Mouse (Mus musculus) CH12.LX (cell line): ENCODE data around the gene Ush2a. TPM values are rescaled to one million over a fixed set of nuclear protein-coding genes. Genes with fewer than 3 reads are reported as not detected.

Experiments used
- DNase-seq: peaks from one replicate; pipeline ENCODE4 v3.0.0-alpha.2; 2013; ENCODE audit errors: extremely low read depth
- H3K27ac ChIP-seq: 2 replicates; pipeline ENCODE4 v1.5.1; 2012; ENCODE audit warnings: low read depth, mild to moderate bottlenecking, control low read depth, moderate library complexity; ENCODE audit not compliant: insufficient read depth
- H3K27me3 ChIP-seq: replicated peaks from 2 replicates; pipeline ENCODE3; 2012; ENCODE audit warnings: inconsistent platforms
- H3K36me3 ChIP-seq, 2 experiments: replicated peaks in 1 of 2; 2 replicates each; pipeline versions ENCODE3 to v1.6.1; 2012; ENCODE audit warnings: inconsistent platforms in 1 of 2, low read length in 1 of 2, mild to moderate bottlenecking in 1 of 2, mixed read lengths in 1 of 2, moderate library complexity in 1 of 2; ENCODE audit not compliant: control insufficient read depth in 1 of 2, insufficient read depth in 1 of 2
- H3K4me1 ChIP-seq, 2 experiments: 2 replicates each; pipeline ENCODE4 v1.6.1; 2012; ENCODE audit warnings: inconsistent platforms in 1 of 2, moderate library complexity in 1 of 2; ENCODE audit not compliant: insufficient read depth in 2 of 2, control insufficient read depth in 1 of 2
- H3K4me2 ChIP-seq: 2 replicates; pipeline ENCODE4 v1.6.1; 2012; ENCODE audit warnings: low read depth, mild to moderate bottlenecking, control low read depth; ENCODE audit not compliant: poor library complexity, insufficient read depth, severe bottlenecking
- H3K4me3 ChIP-seq, 3 experiments: fragments of 150-350 bp in 1 of 3; sonication (generic) in 1 of 3; replicated peaks in 1 of 3; 2 replicates each; pipeline versions ENCODE3 to v1.5.1; 2011 to 2012; ENCODE audit warnings: low read depth in 2 of 3, low read length in 2 of 3, mild to moderate bottlenecking in 2 of 3, moderate library complexity in 2 of 3, control low read depth in 1 of 3, improper control_type of control experiment in 1 of 3, inconsistent platforms in 1 of 3, mixed read lengths in 1 of 3; ENCODE audit not compliant: poor library complexity in 1 of 3
- H3K79me2 ChIP-seq: replicated peaks from 2 replicates; pipeline ENCODE4 v1.6.1; 2012; ENCODE audit warnings: mild to moderate bottlenecking, moderate library complexity; ENCODE audit not compliant: control insufficient read depth, poor library complexity, insufficient read depth, severe bottlenecking; ENCODE audit errors: extremely low read depth
- H3K9ac ChIP-seq: 2 replicates; pipeline ENCODE4 v1.6.1; 2012; ENCODE audit warnings: low read depth, mild to moderate bottlenecking, control low read depth, moderate library complexity; ENCODE audit not compliant: insufficient read depth
- H3K9me3 ChIP-seq: replicated peaks from 2 replicates; pipeline ENCODE3; 2012; ENCODE audit warnings: low read length, inconsistent platforms, mixed read lengths
- BHLHE40 ChIP-seq: IDR thresholded peaks from 2 replicates; pipeline ENCODE4 v1.6.1; 2011; ENCODE audit warnings: mild to moderate bottlenecking, low read depth, low read length, improper control_type of control experiment
- CTCF ChIP-seq, 2 experiments: IDR thresholded peaks in 1 of 2; conservative IDR thresholded peaks in 1 of 2; 2 replicates each; pipeline ENCODE4 v1.5.1; 2011 to 2012; ENCODE audit warnings: low read depth in 2 of 2, low read length in 2 of 2, improper control_type of control experiment in 1 of 2, inconsistent platforms in 1 of 2, mild to moderate bottlenecking in 1 of 2, moderate library complexity in 1 of 2
- E2F4 ChIP-seq: IDR thresholded peaks from 2 replicates; pipeline ENCODE4 v1.6.1; 2011; ENCODE audit warnings: low read depth, low read length, improper control_type of control experiment; ENCODE audit not compliant: insufficient replicate concordance
- EP300 ChIP-seq: IDR thresholded peaks from 2 replicates; pipeline ENCODE4 v1.6.1; 2011; ENCODE audit warnings: low read length, improper control_type of control experiment
- ETS1 ChIP-seq: conservative IDR thresholded peaks from 2 replicates; pipeline ENCODE4 v1.6.1; 2012; ENCODE audit warnings: low read depth, mild to moderate bottlenecking, inconsistent platforms, low read length, improper control_type of control experiment, moderate library complexity
- GABPA ChIP-seq: IDR thresholded peaks from 2 replicates; pipeline ENCODE4 v1.6.1; 2012; ENCODE audit warnings: low read depth, low read length, improper control_type of control experiment, inconsistent platforms; ENCODE audit not compliant: insufficient replicate concordance
- MAFK ChIP-seq: IDR thresholded peaks from 2 replicates; pipeline ENCODE4 v1.6.1; 2011; ENCODE audit warnings: low read length, improper control_type of control experiment; ENCODE audit not compliant: insufficient replicate concordance
- MEF2A ChIP-seq: IDR thresholded peaks from 2 replicates; pipeline ENCODE4 v1.6.1; 2014; ENCODE audit warnings: low read depth, mild to moderate bottlenecking, inconsistent platforms, low read length, improper control_type of control experiment, borderline replicate concordance
- MXI1 ChIP-seq: IDR thresholded peaks from 2 replicates; pipeline ENCODE4 v1.6.1; 2011; ENCODE audit warnings: mild to moderate bottlenecking, low read depth, low read length, improper control_type of control experiment
- NELFE ChIP-seq: IDR thresholded peaks from 2 replicates; pipeline ENCODE4 v1.6.1; 2011; ENCODE audit warnings: low read depth, low read length, improper control_type of control experiment
- PAX5 ChIP-seq: IDR thresholded peaks from 2 replicates; pipeline ENCODE4 v1.6.1; 2012; ENCODE audit warnings: low read length, inconsistent platforms, mixed read lengths
- POLR2AphosphoS2 ChIP-seq: IDR thresholded peaks from 2 replicates; pipeline ENCODE4 v1.6.1; 2011; ENCODE audit warnings: low read depth, low read length, improper control_type of control experiment
- RAD21 ChIP-seq: IDR thresholded peaks from 2 replicates; pipeline ENCODE4 v1.6.1; 2011; ENCODE audit warnings: low read depth, mild to moderate bottlenecking, low read length, improper control_type of control experiment, moderate library complexity
- RCOR1 ChIP-seq: conservative IDR thresholded peaks from 2 replicates; pipeline ENCODE4 v1.6.1; 2012; ENCODE audit warnings: low read depth, mild to moderate bottlenecking, inconsistent platforms, low read length, improper control_type of control experiment
- SIN3A ChIP-seq: IDR thresholded peaks from 2 replicates; pipeline ENCODE4 v1.6.1; 2012; ENCODE audit warnings: low read length, improper control_type of control experiment, inconsistent platforms
- SMC3 ChIP-seq: IDR thresholded peaks from 2 replicates; pipeline ENCODE4 v1.6.1; 2011; ENCODE audit warnings: low read depth, low read length, improper control_type of control experiment
- UBTF ChIP-seq: IDR thresholded peaks from 2 replicates; pipeline ENCODE4 v1.6.1; 2012; ENCODE audit warnings: low read depth, mild to moderate bottlenecking, inconsistent platforms, low read length, improper control_type of control experiment, moderate library complexity
- ZKSCAN1 ChIP-seq: IDR thresholded peaks from 2 replicates; pipeline ENCODE4 v1.6.1; 2012; ENCODE audit warnings: low read depth, inconsistent platforms, low read length, improper control_type of control experiment, borderline replicate concordance
- ZNF384 ChIP-seq: IDR thresholded peaks from 2 replicates; pipeline ENCODE4 v1.6.1; 2012; ENCODE audit warnings: low read depth, low read length, improper control_type of control experiment, inconsistent platforms
- dilution Hi-C: fragments of 300-500 bp; cut with MboI; formaldehyde crosslinking; loops from 2 replicates; pipeline ENCODE4 v1.14.3; 2020; ENCODE audit warnings: low sequenced_read_pairs; ENCODE audit not compliant: extremely low pct_unique_long_range_greater_than_20kb, extremely low pct_ligation_motif_present
- in situ Hi-C: fragments of 300-500 bp; cut with MboI; formaldehyde crosslinking; loops from 3 replicates; pipeline ENCODE4 v1.14.3; 2019; ENCODE audit warnings: low sequenced_read_pairs, low pct_ligation_motif_present, low pct_unique_long_range_greater_than_20kb, mixed read lengths
- polyA plus RNA-seq: library from polyadenylated mRNA; unstranded; fragments of >175 nt; gene quantifications from 2 replicates; pipeline ENCODE4 v1.2.1, GENCODE M21; 2012; ENCODE audit warnings: low read depth; ENCODE audit not compliant: insufficient read length
- total RNA-seq, 2 experiments: library from RNA; depleted of rRNA; stranded (reverse); fragments of 300-350 nt in 1 of 2; fragments of >200 nt in 1 of 2; gene quantifications; 2 replicates each; pipeline ENCODE4 v1.2.3; 2012 to 2014

The Ush2a gene
- total and polyA plus RNA-seq, 3 experiments: not detected

DNA sequence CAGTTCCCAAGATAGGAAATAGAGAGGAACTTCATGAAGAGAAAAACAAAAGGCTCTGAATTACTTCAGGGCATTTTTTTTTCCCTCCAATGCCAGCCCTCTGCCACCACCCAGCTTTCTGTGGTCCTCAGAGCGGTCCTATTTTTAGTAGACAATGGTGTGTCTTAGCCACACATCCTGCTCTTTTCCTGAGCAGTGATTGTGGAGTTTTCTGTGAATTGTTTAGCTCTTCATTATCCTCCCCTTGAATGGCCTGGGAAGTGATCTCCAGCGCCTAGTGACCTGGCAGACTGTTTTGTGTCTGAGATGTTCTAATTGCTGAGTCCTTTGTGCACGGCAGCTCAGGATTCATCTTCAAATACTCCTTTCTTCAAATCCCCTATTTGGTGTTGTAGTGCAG lies 397.3 kb downstream of the Ush2a start:
- Histone ChIP-seq H3K4me1 (no peaks in the 10 kb centered on the region), H3K27ac (no peak overlapping the region), H3K4me2 (no peak overlapping the region), H3K4me3 (no peak overlapping the region), H3K36me3 (no peaks in the 10 kb centered on the region), H3K9ac (no peak overlapping the region), H3K27me3 (no peaks in the 10 kb centered on the region), H3K79me2 (no peaks in the 10 kb centered on the region), H3K9me3 (peaks cover 59% of the 10 kb centered on the region)
- in situ Hi-C loops (no loop called here), dilution Hi-C loops (no loop called here)
- TF ChIP-seq ETS1 (no peak), SMC3 (no peak), SIN3A (no peak), PAX5 (no peak), GABPA (no peak), RAD21 (no peak), EP300 (no peak), POLR2AphosphoS2 (no peak), ZKSCAN1 (no peak), BHLHE40 (no peak), NELFE (no peak), MAFK (no peak), RCOR1 (no peak), CTCF (conservative IDR thresholded peaks at IDR 0.05 in 1 of 2, IDR thresholded peaks at IDR 0.05 in 1 of 2; ENCODE audit: low read depth in 2 of 2, low read length in 2 of 2) (no peak), MEF2A (no peak)
- no peak for DNase-seq

DNA sequence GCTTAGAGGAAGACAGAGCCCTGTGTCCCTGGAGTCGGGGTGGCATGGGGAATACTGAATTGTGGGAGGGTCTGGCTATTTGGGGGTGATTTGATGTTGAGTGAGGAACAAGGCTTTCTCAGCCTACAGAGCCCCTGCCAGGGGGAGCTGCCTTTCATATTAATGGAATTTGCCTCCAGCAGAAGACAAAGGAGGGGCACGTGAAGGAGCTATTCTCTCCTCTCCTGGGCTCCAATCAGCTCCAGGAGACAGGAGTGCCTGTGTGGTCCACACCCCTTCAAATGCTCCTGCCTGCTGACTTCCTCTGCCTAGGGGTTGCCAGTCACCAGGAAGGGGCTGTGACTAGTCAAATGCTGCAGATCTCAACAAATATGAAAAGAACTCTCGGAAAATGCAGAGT lies 398.5 kb downstream of the Ush2a start:
- no peak overlapping the region for H3K9ac ChIP-seq
- no peaks in the 10 kb centered on the region for H3K27me3 ChIP-seq
- no peaks in the 10 kb centered on the region for H3K36me3 ChIP-seq
- TF ChIP-seq MXI1: no peak
- in situ Hi-C loops (no loop called here), dilution Hi-C loops (no loop called here)
- H3K9me3 ChIP-seq: peaks cover 56% of the 10 kb centered on the region
- no peaks in the 10 kb centered on the region for H3K4me1 ChIP-seq
- H3K4me3 ChIP-seq: no peak overlapping the region
- H3K4me2 ChIP-seq: no peak overlapping the region
- H3K27ac ChIP-seq: no peak overlapping the region
- no peaks in the 10 kb centered on the region for H3K79me2 ChIP-seq
- DNase-seq: no peak

DNA sequence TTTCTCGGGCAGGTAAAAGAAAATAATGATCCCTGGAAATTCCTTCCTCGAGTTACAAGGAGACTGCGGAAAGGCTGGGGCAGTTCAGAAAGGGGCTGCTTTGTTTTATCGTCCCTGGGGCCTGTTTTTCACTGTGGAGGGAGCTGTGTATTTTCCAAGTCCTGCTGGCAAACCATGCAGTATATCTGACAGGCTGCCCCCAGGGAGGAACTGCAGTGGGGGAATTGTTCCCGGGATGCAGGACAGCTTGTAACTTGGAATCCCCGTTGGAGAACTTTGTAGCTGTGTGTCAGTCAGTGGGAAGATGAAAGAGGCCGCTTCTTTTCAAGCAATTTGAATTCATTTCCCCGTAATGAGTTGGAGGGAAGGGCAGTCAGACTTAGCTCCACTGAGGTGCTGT lies 399.1 kb downstream of the Ush2a start:
- in situ Hi-C loops: no loop called here
- H3K4me1 ChIP-seq: no peaks in the 10 kb centered on the region
- H3K4me3 ChIP-seq: no peak overlapping the region
- no peak for TF ChIP-seq NELFE
- no peak for TF ChIP-seq ZNF384
- no peak for TF ChIP-seq E2F4
- no peak for TF ChIP-seq RCOR1
- TF ChIP-seq ZKSCAN1: no peak
- no peak for TF ChIP-seq SMC3
- no peak for TF ChIP-seq UBTF
- TF ChIP-seq MAFK: no peak
- TF ChIP-seq EP300: no peak
- TF ChIP-seq MEF2A: no peak
- no peaks in the 10 kb centered on the region for H3K36me3 ChIP-seq
- H3K79me2 ChIP-seq: no peaks in the 10 kb centered on the region
- dilution Hi-C loops: no loop called here
- peaks cover 56% of the 10 kb centered on the region for H3K9me3 ChIP-seq
- no peak overlapping the region for H3K4me2 ChIP-seq
- H3K27me3 ChIP-seq: no peaks in the 10 kb centered on the region
- DNase-seq: no peak
- H3K9ac ChIP-seq: no peak overlapping the region
- no peak overlapping the region for H3K27ac ChIP-seq
